Mouse (Mus musculus): Measurements from ENCODE around the gene Gm49358. TPM values are rescaled to one million over a fixed set of nuclear protein-coding genes. Genes with fewer than 3 reads are reported as not detected.

Gm49358 gene
- polyA plus RNA-seq, 1 experiment = not detected

- 0 out of 2 replicates have a peak overlapping the region, but pooled peaks have one; percentile 32 for H3K27ac ChIP-seq (ENCODE audit: insufficient read depth, low read depth, low read length)
- 78% methylated on average over 2 of the region's 2 CpGs for WGBS
- DNase-seq = no peak
Observed at GRCm38 (mm10) chr10:86793509-86793951, 29.8 kb downstream of the Gm49358 start.

GRCm38 (mm10) chr10:86794196-86794595 is 30.4 kb downstream of the Gm49358 start:
- H3K27me3 ChIP-seq (replicated peaks; ENCODE audit: control insufficient read depth, insufficient read depth, low read length) = no peaks in the 10 kb centered on the region
- 0 out of 2 replicates have a peak, but pooled peaks cover 4% of the 10 kb centered on the region for H3K4me1 ChIP-seq (ENCODE audit: control insufficient read depth, insufficient read depth, low read length)
- H3K27ac ChIP-seq (ENCODE audit: insufficient read depth, low read depth, low read length) = no peak overlapping the region
- no peaks in the 10 kb centered on the region; the same call in 1 of the 2 replicates for H3K36me3 ChIP-seq (ENCODE audit: control insufficient read depth, insufficient read depth, low read length)
- H3K4me3 ChIP-seq (ENCODE audit: insufficient read depth, low read depth, low read length) = no peak overlapping the region
- 93% methylated on average over 4 of the region's 4 CpGs for WGBS
- no peak for TF ChIP-seq CTCF (conservative IDR thresholded peaks at IDR 0.05; ENCODE audit: insufficient read depth, insufficient read length, low read depth, low read length)
- no peak for TF ChIP-seq POLR2A (IDR thresholded peaks at IDR 0.05; ENCODE audit: low read depth, low read length)
- no peak for DNase-seq

More at GRCm38 (mm10) chr10:86793509-86793951, 29.8 kb downstream of the Gm49358 start:
- Histone ChIP-seq H3K36me3 (ENCODE audit: control insufficient read depth, insufficient read depth, low read length) (no peaks in the 10 kb centered on the region; the same call in 1 of the 2 replicates), H3K4me3 (ENCODE audit: insufficient read depth, low read depth, low read length) (no peak overlapping the region), H3K27me3 (replicated peaks; ENCODE audit: control insufficient read depth, insufficient read depth, low read length) (no peaks in the 10 kb centered on the region), H3K4me1 (ENCODE audit: control insufficient read depth, insufficient read depth, low read length) (0 out of 2 replicates have a peak, but pooled peaks cover 4% of the 10 kb centered on the region)
- TF ChIP-seq POLR2A (IDR thresholded peaks at IDR 0.05; ENCODE audit: low read depth, low read length) = no peak
- TF ChIP-seq CTCF (conservative IDR thresholded peaks at IDR 0.05; ENCODE audit: insufficient read depth, insufficient read length, low read depth, low read length) = no peak

GRCm38 (mm10) chr10:86794794-86795535 is 31.2 kb downstream of the Gm49358 start:
- H3K27me3 ChIP-seq (replicated peaks; ENCODE audit: control insufficient read depth, insufficient read depth, low read length) = no peaks in the 10 kb centered on the region
- H3K27ac ChIP-seq (ENCODE audit: insufficient read depth, low read depth, low read length) = no peak overlapping the region
- H3K4me1 ChIP-seq (ENCODE audit: control insufficient read depth, insufficient read depth, low read length) = 0 out of 2 replicates have a peak, but pooled peaks cover 4% of the 10 kb centered on the region
- H3K36me3 ChIP-seq (ENCODE audit: control insufficient read depth, insufficient read depth, low read length) = no peaks in the 10 kb centered on the region; the same call in 1 of the 2 replicates
- TF ChIP-seq CTCF (conservative IDR thresholded peaks at IDR 0.05; ENCODE audit: insufficient read depth, insufficient read length, low read depth, low read length) = no peak
- TF ChIP-seq POLR2A (IDR thresholded peaks at IDR 0.05; ENCODE audit: low read depth, low read length) = no peak
- 90% methylated on average over 9 of the region's 9 CpGs for WGBS
- no peak for DNase-seq
- H3K4me3 ChIP-seq (ENCODE audit: insufficient read depth, low read depth, low read length) = no peak overlapping the region

- WGBS = 94% methylated on average over 5 of the region's 5 CpGs
- TF ChIP-seq CTCF (conservative IDR thresholded peaks at IDR 0.05; ENCODE audit: insufficient read depth, insufficient read length, low read depth, low read length) (no peak), POLR2A (IDR thresholded peaks at IDR 0.05; ENCODE audit: low read depth, low read length) (no peak)
Observed at GRCm38 (mm10) chr10:86796073-86796741, 32.4 kb downstream of the Gm49358 start.

GRCm38 (mm10) chr10:86807362-86807761 is 43.6 kb downstream of the Gm49358 start:
- Histone ChIP-seq H3K36me3 (ENCODE audit: control insufficient read depth, insufficient read depth, low read length) (no peaks in the 10 kb centered on the region), H3K27me3 (replicated peaks; ENCODE audit: control insufficient read depth, insufficient read depth, low read length) (no peaks in the 10 kb centered on the region), H3K4me3 (ENCODE audit: insufficient read depth, low read depth, low read length) (no peak overlapping the region), H3K27ac (ENCODE audit: insufficient read depth, low read depth, low read length) (no peak overlapping the region), H3K4me1 (ENCODE audit: control insufficient read depth, insufficient read depth, low read length) (no peaks in the 10 kb centered on the region)
- 100% methylated on average over 1 of the region's 1 CpGs for WGBS
- TF ChIP-seq CTCF (conservative IDR thresholded peaks at IDR 0.05; ENCODE audit: insufficient read depth, insufficient read length, low read depth, low read length) (no peak), POLR2A (IDR thresholded peaks at IDR 0.05; ENCODE audit: low read depth, low read length) (no peak)
- DNase-seq = no peak

More at GRCm38 (mm10) chr10:86796073-86796741, 32.4 kb downstream of the Gm49358 start:
- Histone ChIP-seq H3K27me3 (replicated peaks; ENCODE audit: control insufficient read depth, insufficient read depth, low read length) (no peaks in the 10 kb centered on the region), H3K36me3 (ENCODE audit: control insufficient read depth, insufficient read depth, low read length) (no peaks in the 10 kb centered on the region; the same call in 1 of the 2 replicates), H3K27ac (ENCODE audit: insufficient read depth, low read depth, low read length) (no peak overlapping the region), H3K4me1 (ENCODE audit: control insufficient read depth, insufficient read depth, low read length) (0 out of 2 replicates have a peak, but pooled peaks cover 4% of the 10 kb centered on the region), H3K4me3 (ENCODE audit: insufficient read depth, low read depth, low read length) (no peak overlapping the region)
- no peak for DNase-seq

- TF ChIP-seq CTCF (conservative IDR thresholded peaks at IDR 0.05; ENCODE audit: insufficient read depth, insufficient read length, low read depth, low read length) (no peak), POLR2A (IDR thresholded peaks at IDR 0.05; ENCODE audit: low read depth, low read length) (no peak)
- no peaks in the 10 kb centered on the region for H3K4me1 ChIP-seq (ENCODE audit: control insufficient read depth, insufficient read depth, low read length)
- H3K4me3 ChIP-seq (ENCODE audit: insufficient read depth, low read depth, low read length) = no peak overlapping the region
- DNase-seq = no peak
- no peak overlapping the region for H3K27ac ChIP-seq (ENCODE audit: insufficient read depth, low read depth, low read length)
- WGBS = 68% methylated on average over 15 of the region's 15 CpGs
- H3K27me3 ChIP-seq (replicated peaks; ENCODE audit: control insufficient read depth, insufficient read depth, low read length) = no peaks in the 10 kb centered on the region
- no peaks in the 10 kb centered on the region for H3K36me3 ChIP-seq (ENCODE audit: control insufficient read depth, insufficient read depth, low read length)
Observed at GRCm38 (mm10) chr10:86808013-86808758, 44.4 kb downstream of the Gm49358 start.
